Mouse (Mus musculus) left cerebral cortex, postnatal 14 days (tissue): ENCODE measurements at regions not wholly inside any gene's neighbourhood (a gene's known extent, or its start where the extent isn't known, plus 50 kb on each side); places are given as distances from the start of the nearest gene placed in this dataset.

Source experiments
- DNase-seq, 2 experiments: peaks; one replicate each; pipeline ENCODE4 v3.0.0; 2021 to 2022; ENCODE audit warnings: low spot score in 2 of 2, mixed read lengths in 1 of 2
- intact Hi-C: fragments of 180-260 bp; cut with DNase I; formaldehyde crosslinking; loops from one replicate; pipeline ENCODE4 v1.15.1; 2025

- no peak for DNase-seq
- intact Hi-C loops, result no loop called here
These were observed 100.7 kb upstream of the Chrna7 start for GRCm38 (mm10) chr7:63313096-63313495.

GRCm38 (mm10) chr7:63319594-63319993 lies 107.2 kb upstream of the Chrna7 start:
- intact Hi-C loops, result loop anchor here (2.0 to 5.0 kb wide), 2 partner anchors 395 to 442 kb away; no protein-coding TSS in a partner anchor

GRCm38 (mm10) chr7:63321171-63321570 lies 108.8 kb upstream of the Chrna7 start:
- intact Hi-C loops, result loop anchor here (5.0 kb wide), 2 partner anchors 351 to 416 kb away; no protein-coding TSS in a partner anchor
- no peak for DNase-seq

More at GRCm38 (mm10) chr7:63319594-63319993, 107.2 kb upstream of the Chrna7 start:
- peak; percentile 75 to 86 for DNase-seq

GRCm38 (mm10) chr7:63321951-63322710 lies 109.8 kb upstream of the Chrna7 start:
- intact Hi-C loops, result loop anchor here (5.0 kb wide), 2 partner anchors 350 to 415 kb away; no protein-coding TSS in a partner anchor
- DNase-seq, result peak; percentile 85 to 86

- intact Hi-C loops, result no loop called here
- peak; percentile 64 for DNase-seq
These were observed 109.4 kb upstream of the Otud7a start for GRCm38 (mm10) chr7:63335146-63335545.

GRCm38 (mm10) chr7:63336072-63336471 lies 108.5 kb upstream of the Otud7a start:
- intact Hi-C loops, result no loop called here
- DNase-seq, result no peak

- intact Hi-C loops, result no loop called here
- DNase-seq, result no peak
These were observed 102.8 kb upstream of the Otud7a start for GRCm38 (mm10) chr7:63341716-63342115.

GRCm38 (mm10) chr7:63345671-63346392 lies 98.7 kb upstream of the Otud7a start:
- intact Hi-C loops, result loop anchor here (5.0 kb wide), 2 partner anchors 96 to 321 kb away; partner anchors contain the start of gene Otud7a
- DNase-seq, result peak; percentile 85 to 91

- intact Hi-C loops, result loop anchor here (5.0 kb wide), 2 partner anchors 96 to 321 kb away; partner anchors contain the start of gene Otud7a
- DNase-seq, result no peak
These were observed 98.2 kb upstream of the Otud7a start for GRCm38 (mm10) chr7:63346393-63346730.
